Mouse (Mus musculus): ENCODE data around the gene Gnai3. TPM values are rescaled to one million over a fixed set of nuclear protein-coding genes. Genes with fewer than 3 reads are reported as not detected.

Gene Gnai3
- polyA plus RNA-seq, 1 experiment from 2014 or later: 196 TPM

DNA sequence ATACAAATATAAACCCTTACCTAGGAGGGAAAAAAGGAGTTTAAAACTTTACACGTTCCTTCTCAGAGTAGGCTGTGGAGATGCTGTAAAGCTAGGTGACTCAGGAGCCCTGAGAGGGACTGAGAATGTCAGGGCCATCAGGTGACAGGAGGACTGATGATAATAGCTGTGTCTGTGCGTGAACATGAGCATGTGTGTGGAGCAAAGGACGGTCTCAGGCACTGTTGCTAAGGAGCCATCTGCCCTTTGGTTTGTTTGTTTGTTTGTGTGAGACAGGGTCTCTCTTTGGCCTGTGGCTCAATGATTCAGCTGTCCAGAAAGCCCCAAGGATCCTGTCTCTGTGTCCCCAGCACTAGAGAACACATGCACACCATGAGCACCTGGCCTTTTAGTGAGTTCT is 24.8 kb downstream of the Gnai3 start:
- no peak overlapping the region for H3K4me3 ChIP-seq (ENCODE audit: low read length)
- no peak overlapping the region for H3K27ac ChIP-seq (ENCODE audit: low read length)
- H3K4me1 ChIP-seq (ENCODE audit: insufficient read depth, low read length): no peaks in the 10 kb centered on the region
- no peaks in the 10 kb centered on the region for H3K9me3 ChIP-seq (ENCODE audit: low read length)
- H3K9ac ChIP-seq (replicated peaks; ENCODE audit: low read length): no peak overlapping the region
- H3K27me3 ChIP-seq (ENCODE audit: insufficient read depth, low read length): no peaks in the 10 kb centered on the region
- H3K4me2 ChIP-seq (replicated peaks; ENCODE audit: low read depth, low read length): no peak overlapping the region
- ATAC-seq (ENCODE audit: low FRiP score, low TSS enrichment): no peak
- 85% methylated on average over 3 of the region's 3 CpGs for WGBS
- peaks cover 43% of the 10 kb centered on the region for H3K36me3 ChIP-seq (ENCODE audit: insufficient read depth, low read length)

DNA sequence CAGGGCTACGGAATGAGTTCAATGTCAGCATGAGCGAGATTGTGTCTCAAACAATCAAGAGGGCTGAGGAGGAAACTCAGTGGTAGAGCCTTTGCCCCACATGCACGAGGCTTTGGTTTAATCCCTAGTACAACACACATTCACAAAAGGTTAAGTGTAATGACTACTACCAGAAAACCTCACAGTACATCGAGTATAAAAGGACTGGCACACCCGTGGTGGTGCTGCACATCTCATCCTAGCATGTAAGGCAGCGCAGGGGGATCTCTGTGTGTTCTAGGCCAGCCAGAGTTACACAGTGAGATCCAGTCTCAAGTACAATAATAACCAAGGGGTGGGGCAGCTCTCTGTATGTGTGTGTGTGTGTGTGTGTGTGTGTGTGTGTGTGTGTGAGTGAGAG is 28.5 kb downstream of the Gnai3 start:
- no peak overlapping the region for H3K4me3 ChIP-seq (ENCODE audit: low read length)
- 92% methylated on average over 6 of the region's 6 CpGs for WGBS
- peaks cover 50% of the 10 kb centered on the region for H3K36me3 ChIP-seq (ENCODE audit: insufficient read depth, low read length)
- no peak overlapping the region for H3K4me2 ChIP-seq (replicated peaks; ENCODE audit: low read depth, low read length)
- no peaks in the 10 kb centered on the region for H3K4me1 ChIP-seq (ENCODE audit: insufficient read depth, low read length)
- no peak overlapping the region for H3K9ac ChIP-seq (replicated peaks; ENCODE audit: low read length)
- no peak overlapping the region for H3K27ac ChIP-seq (ENCODE audit: low read length)
- H3K9me3 ChIP-seq (ENCODE audit: low read length): no peaks in the 10 kb centered on the region
- ATAC-seq (ENCODE audit: low FRiP score, low TSS enrichment): no peak
- no peaks in the 10 kb centered on the region for H3K27me3 ChIP-seq (ENCODE audit: insufficient read depth, low read length)

DNA sequence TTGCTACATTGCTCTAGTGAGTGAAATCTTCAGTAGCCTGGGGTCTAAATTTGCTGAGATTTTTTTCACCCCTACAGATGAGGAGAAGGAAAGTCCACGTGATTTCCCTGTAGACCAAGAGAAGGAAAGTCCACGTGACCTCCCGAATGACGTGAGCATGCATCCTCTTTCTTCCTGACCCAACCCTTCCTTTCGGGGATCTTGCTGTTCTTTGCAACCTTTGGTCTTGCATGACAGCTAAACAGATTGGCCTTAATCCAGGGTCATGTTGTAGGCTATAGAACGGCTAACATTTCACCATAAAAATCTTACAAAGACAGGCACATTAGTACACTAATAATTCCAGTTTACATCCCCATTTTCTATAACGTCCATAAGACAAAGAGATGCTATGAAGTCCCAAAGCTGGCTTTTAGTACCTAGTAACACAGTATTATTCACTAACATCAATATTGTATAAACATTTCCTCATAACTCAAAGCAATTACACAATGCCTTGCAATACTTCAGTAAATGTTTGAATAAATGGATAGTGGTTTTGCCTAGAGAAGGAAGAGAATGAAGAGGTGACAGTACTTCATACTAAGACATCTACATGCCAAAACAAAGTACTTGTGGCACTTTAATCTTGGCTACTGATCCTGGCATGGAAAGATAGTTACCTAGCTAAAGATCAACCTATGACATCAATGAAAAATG is 32.2 kb downstream of the Gnai3 start:
- Histone ChIP-seq H3K4me2 (replicated peaks; ENCODE audit: low read depth, low read length) (no peak overlapping the region), H3K27me3 (ENCODE audit: insufficient read depth, low read length) (no peaks in the 10 kb centered on the region), H3K4me1 (ENCODE audit: insufficient read depth, low read length) (no peaks in the 10 kb centered on the region), H3K27ac (ENCODE audit: low read length) (no peak overlapping the region), H3K9me3 (ENCODE audit: low read length) (no peaks in the 10 kb centered on the region), H3K9ac (replicated peaks; ENCODE audit: low read length) (no peak overlapping the region), H3K4me3 (ENCODE audit: low read length) (no peak overlapping the region), H3K36me3 (ENCODE audit: insufficient read depth, low read length) (peaks cover 56% of the 10 kb centered on the region)
- no peak for ATAC-seq (ENCODE audit: low FRiP score, low TSS enrichment)
- WGBS: 83% methylated on average over 7 of the region's 7 CpGs

DNA sequence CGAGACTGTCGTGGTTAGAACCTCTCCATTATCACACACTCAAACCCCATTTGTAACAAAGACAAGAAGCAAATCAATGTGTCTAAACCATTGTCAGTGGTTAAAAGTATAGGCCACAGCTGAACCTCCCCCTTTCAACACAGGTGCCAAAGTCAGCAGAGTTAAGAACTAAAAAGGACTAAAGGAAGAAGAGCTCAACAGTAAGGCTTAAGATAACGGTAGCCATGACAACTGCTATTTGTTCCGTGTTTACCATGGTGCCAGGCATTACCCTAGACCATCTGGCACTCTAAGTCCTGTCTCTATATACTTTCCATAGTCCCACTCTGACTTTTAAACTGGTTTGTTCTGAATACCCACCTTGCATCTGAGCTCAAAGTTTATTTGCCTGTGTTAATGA is 33.3 kb downstream of the Gnai3 start:
- no peak overlapping the region for H3K4me3 ChIP-seq (ENCODE audit: low read length)
- no peak overlapping the region for H3K4me2 ChIP-seq (replicated peaks; ENCODE audit: low read depth, low read length)
- no peak overlapping the region for H3K9ac ChIP-seq (replicated peaks; ENCODE audit: low read length)
- no peaks in the 10 kb centered on the region for H3K27me3 ChIP-seq (ENCODE audit: insufficient read depth, low read length)
- peaks cover 57% of the 10 kb centered on the region for H3K36me3 ChIP-seq (ENCODE audit: insufficient read depth, low read length)
- no peak overlapping the region for H3K27ac ChIP-seq (ENCODE audit: low read length)
- WGBS: 87% methylated on average over 4 of the region's 4 CpGs
- no peaks in the 10 kb centered on the region for H3K4me1 ChIP-seq (ENCODE audit: insufficient read depth, low read length)
- no peaks in the 10 kb centered on the region for H3K9me3 ChIP-seq (ENCODE audit: low read length)
- no peak for ATAC-seq (ENCODE audit: low FRiP score, low TSS enrichment)

DNA sequence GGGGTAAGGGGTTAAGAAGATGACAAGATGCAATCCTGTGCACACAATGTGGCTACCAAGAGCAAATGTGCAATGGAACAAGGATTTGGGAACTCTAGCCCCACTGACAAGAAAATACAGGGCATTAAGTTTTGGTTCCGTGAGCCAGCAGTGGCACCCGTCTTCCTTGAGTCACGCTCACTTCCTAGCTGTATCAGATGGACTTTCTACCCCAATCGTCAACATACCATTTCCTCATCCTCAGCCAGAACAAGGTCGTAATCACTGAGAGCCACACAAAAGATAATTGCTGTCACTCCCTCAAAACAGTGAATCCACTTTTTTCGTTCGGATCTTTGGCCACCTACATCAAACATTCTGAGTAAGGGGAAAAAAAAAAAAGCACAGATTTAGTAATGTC is 33.7 kb downstream of the Gnai3 start:
- no peaks in the 10 kb centered on the region for H3K4me1 ChIP-seq (ENCODE audit: insufficient read depth, low read length)
- ATAC-seq (ENCODE audit: low FRiP score, low TSS enrichment): no peak
- H3K4me2 ChIP-seq (replicated peaks; ENCODE audit: low read depth, low read length): no peak overlapping the region
- H3K27me3 ChIP-seq (ENCODE audit: insufficient read depth, low read length): no peaks in the 10 kb centered on the region
- no peaks in the 10 kb centered on the region for H3K9me3 ChIP-seq (ENCODE audit: low read length)
- no peak overlapping the region for H3K4me3 ChIP-seq (ENCODE audit: low read length)
- peaks cover 56% of the 10 kb centered on the region for H3K36me3 ChIP-seq (ENCODE audit: insufficient read depth, low read length)
- H3K27ac ChIP-seq (ENCODE audit: low read length): no peak overlapping the region
- 84% methylated on average over 7 of the region's 7 CpGs for WGBS
- H3K9ac ChIP-seq (replicated peaks; ENCODE audit: low read length): no peak overlapping the region

DNA sequence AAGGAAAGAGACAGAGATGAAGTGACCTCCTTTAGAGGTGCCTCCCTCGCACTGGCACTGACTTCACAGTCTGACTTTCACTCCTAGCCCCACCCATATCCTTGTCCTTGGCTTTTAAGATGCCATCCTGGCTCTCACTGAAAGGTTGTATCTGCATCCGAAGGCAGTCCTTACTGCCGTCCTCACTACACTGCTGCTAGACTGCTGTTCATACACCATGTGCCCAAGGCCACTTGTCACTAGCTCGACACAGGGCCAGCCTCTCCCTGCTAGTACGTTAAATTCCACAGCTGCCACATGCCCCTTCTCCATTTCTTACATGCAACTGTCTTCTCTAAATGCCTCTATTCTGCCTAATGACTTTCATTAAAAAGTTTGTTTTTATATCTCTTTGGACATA is 34.6 kb downstream of the Gnai3 start:
- Histone ChIP-seq H3K27ac (ENCODE audit: low read length) (no peak overlapping the region), H3K4me1 (ENCODE audit: insufficient read depth, low read length) (no peaks in the 10 kb centered on the region), H3K27me3 (ENCODE audit: insufficient read depth, low read length) (no peaks in the 10 kb centered on the region), H3K9me3 (ENCODE audit: low read length) (no peaks in the 10 kb centered on the region), H3K4me2 (replicated peaks; ENCODE audit: low read depth, low read length) (no peak overlapping the region), H3K9ac (replicated peaks; ENCODE audit: low read length) (no peak overlapping the region), H3K4me3 (ENCODE audit: low read length) (no peak overlapping the region), H3K36me3 (ENCODE audit: insufficient read depth, low read length) (peaks cover 56% of the 10 kb centered on the region)
- WGBS: 80% methylated on average over 5 of the region's 5 CpGs
- no peak for ATAC-seq (ENCODE audit: low FRiP score, low TSS enrichment)

DNA sequence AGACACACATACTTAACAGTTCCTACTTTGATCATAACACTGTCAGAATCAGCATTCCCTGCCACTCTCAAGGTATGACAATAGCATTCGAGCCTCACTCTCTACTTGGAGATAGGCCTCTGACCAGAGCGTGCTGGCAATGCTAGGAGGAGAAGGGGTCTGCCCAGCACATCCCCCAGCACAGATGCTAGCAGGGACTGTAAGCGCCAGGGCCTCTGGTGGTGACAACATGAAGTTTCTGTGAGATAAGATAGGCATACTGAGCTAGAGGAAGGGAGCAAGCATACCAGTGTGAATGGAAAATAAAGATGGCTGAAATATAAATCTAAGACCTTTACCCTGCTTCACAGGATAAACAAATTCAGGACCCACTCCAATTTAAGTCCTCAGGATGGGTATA is 40.7 kb downstream of the Gnai3 start:
- peaks cover 36% of the 10 kb centered on the region for H3K36me3 ChIP-seq (ENCODE audit: insufficient read depth, low read length)
- H3K4me3 ChIP-seq (ENCODE audit: low read length): no peak overlapping the region
- H3K27me3 ChIP-seq (ENCODE audit: insufficient read depth, low read length): no peaks in the 10 kb centered on the region
- no peak overlapping the region for H3K27ac ChIP-seq (ENCODE audit: low read length)
- H3K4me1 ChIP-seq (ENCODE audit: insufficient read depth, low read length): no peaks in the 10 kb centered on the region
- no peak for ATAC-seq (ENCODE audit: low FRiP score, low TSS enrichment)
- no peak overlapping the region for H3K4me2 ChIP-seq (replicated peaks; ENCODE audit: low read depth, low read length)
- H3K9me3 ChIP-seq (ENCODE audit: low read length): no peaks in the 10 kb centered on the region
- 89% methylated on average over 3 of the region's 3 CpGs for WGBS
- no peak overlapping the region for H3K9ac ChIP-seq (replicated peaks; ENCODE audit: low read length)

DNA sequence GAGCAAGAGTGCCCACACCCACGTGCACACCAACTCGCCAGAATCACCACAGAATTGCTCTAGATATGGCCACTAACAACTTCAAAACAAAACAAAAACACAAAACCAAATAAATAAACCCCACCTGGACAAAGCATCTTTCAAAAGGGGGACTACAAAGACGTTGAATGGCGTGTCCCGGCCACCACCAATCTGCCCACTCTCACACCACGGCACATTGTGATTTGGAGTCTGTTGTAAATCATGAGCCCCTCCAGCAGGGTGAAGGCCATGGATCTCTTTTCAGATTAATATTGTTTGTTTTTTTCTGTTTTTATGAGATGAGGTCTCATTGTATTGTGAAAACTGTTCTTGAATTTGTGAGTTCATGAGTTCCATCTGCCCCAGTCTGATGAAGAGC is 43.9 kb downstream of the Gnai3 start:
- H3K4me1 ChIP-seq (ENCODE audit: insufficient read depth, low read length): no peaks in the 10 kb centered on the region
- no peak overlapping the region for H3K4me2 ChIP-seq (replicated peaks; ENCODE audit: low read depth, low read length)
- WGBS: 84% methylated on average over 6 of the region's 6 CpGs
- H3K4me3 ChIP-seq (ENCODE audit: low read length): no peak overlapping the region
- peaks cover 13% of the 10 kb centered on the region for H3K36me3 ChIP-seq (ENCODE audit: insufficient read depth, low read length)
- no peaks in the 10 kb centered on the region for H3K9me3 ChIP-seq (ENCODE audit: low read length)
- no peak overlapping the region for H3K9ac ChIP-seq (replicated peaks; ENCODE audit: low read length)
- H3K27me3 ChIP-seq (ENCODE audit: insufficient read depth, low read length): no peaks in the 10 kb centered on the region
- H3K27ac ChIP-seq (ENCODE audit: low read length): no peak overlapping the region
- no peak for ATAC-seq (ENCODE audit: low FRiP score, low TSS enrichment)

DNA sequence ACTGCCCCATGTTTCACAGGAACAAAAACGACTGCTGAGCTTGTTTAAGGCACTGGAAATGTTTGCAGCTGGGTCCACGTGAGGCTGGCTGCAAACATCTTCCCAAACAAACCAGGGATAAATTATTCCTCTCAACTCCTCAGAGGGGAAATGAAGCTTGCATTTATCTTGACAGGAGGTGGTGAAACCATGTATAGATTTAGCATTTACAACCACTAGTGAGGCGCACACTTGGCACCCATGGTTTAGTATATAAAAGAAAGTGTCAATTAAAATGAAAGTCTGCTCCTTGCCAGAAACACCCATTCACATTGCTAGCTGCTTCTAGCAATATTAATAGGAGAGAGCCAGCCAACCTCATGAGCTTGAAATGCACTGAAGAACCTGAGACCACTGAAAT is 44.4 kb downstream of the Gnai3 start:
- Histone ChIP-seq H3K4me1 (ENCODE audit: insufficient read depth, low read length) (no peaks in the 10 kb centered on the region), H3K27me3 (ENCODE audit: insufficient read depth, low read length) (no peaks in the 10 kb centered on the region), H3K9me3 (ENCODE audit: low read length) (no peaks in the 10 kb centered on the region), H3K9ac (replicated peaks; ENCODE audit: low read length) (no peak overlapping the region), H3K4me2 (replicated peaks; ENCODE audit: low read depth, low read length) (no peak overlapping the region), H3K36me3 (ENCODE audit: insufficient read depth, low read length) (peaks cover 13% of the 10 kb centered on the region), H3K4me3 (ENCODE audit: low read length) (no peak overlapping the region), H3K27ac (ENCODE audit: low read length) (no peak overlapping the region)
- WGBS: 41% methylated on average over 3 of the region's 3 CpGs
- ATAC-seq (ENCODE audit: low FRiP score, low TSS enrichment): no peak

DNA sequence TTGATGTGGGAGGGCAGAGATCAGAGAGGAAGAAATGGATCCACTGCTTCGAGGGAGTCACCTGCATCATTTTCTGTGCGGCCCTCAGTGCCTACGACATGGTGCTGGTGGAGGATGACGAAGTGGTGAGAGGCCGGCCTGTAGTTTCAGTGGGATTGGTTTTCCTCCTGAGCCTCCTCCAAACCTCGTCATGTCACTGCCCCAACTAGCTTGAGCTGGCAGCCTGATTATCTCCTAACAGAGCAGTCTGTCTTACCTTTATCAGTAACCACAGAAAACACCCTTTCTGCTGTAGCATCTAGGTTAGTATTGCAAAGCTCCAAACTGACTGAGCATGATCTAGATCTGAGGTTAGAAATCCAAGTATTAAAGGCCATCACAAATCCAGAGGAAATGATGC is 47.6 kb downstream of the Gnai3 start:
- Histone ChIP-seq H3K4me1 (ENCODE audit: insufficient read depth, low read length) (peaks cover 4% of the 10 kb centered on the region; the same call in 1 of the 2 replicates), H3K4me3 (ENCODE audit: low read length) (no peak overlapping the region), H3K27ac (ENCODE audit: low read length) (no peak overlapping the region), H3K9ac (replicated peaks; ENCODE audit: low read length) (no peak overlapping the region), H3K4me2 (replicated peaks; ENCODE audit: low read depth, low read length) (no peak overlapping the region), H3K9me3 (ENCODE audit: low read length) (no peaks in the 10 kb centered on the region), H3K27me3 (ENCODE audit: insufficient read depth, low read length) (no peaks in the 10 kb centered on the region), H3K36me3 (ENCODE audit: insufficient read depth, low read length) (no peaks in the 10 kb centered on the region)
- ATAC-seq (ENCODE audit: low FRiP score, low TSS enrichment): no peak
- 58% methylated on average over 6 of the region's 6 CpGs for WGBS
